24 mouse cellular contexts compared by ENCODE assay signal in the genomic region with DNA sequence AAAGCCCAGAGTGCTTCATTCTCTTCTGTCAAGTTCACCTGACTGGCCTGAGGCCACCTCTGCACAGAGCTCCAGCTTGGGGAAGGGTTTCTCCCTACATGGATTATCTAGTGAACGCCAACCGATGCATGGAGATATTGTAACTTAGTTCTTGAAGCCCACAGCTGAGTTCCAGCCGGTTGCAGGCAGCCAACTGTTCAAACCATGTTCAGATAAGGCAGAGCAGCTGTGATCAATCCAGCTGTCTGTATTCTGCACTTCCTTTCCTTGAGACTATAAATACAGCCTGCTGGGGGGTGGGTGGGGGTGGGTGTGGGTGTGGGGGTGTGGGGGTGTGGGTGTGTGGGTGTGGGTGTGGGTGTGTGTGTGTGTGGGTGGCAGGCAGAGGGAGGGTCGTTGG. TPM values are rescaled to one million over a fixed set of nuclear protein-coding genes. Genes with fewer than 3 reads are reported as not detected.
A peak's percentile ranks its signal among the peaks of the same experiment; 100 is the strongest.
DNase-seq lines count a peak whose midpoint lies in the region; ATAC-seq and TF ChIP-seq lines count a peak whose summit lies in the region.
"Had no signal": no experiment of that assay in that cellular context is flagged by ENCODE, and none has a peak within 500 bp of the region (broad histone marks: within the 10 kb centered on the region; RNA-seq: fewer than 3 reads in every experiment).

No protein-coding gene starts in this region.

- DNase-seq in heart, adult 18-20 months = peak; percentile 13 to 26
- peak; percentile 77 for DNase-seq in kidney, postnatal 10 days
- DNase-seq in kidney, postnatal 36 days = no peak
- peak; percentile 73 for DNase-seq in lung, postnatal 0 days (ENCODE audit: low spot score)
- DNase-seq in lung, adult 18-20 months = no peak
- DNase-seq in thymus, postnatal 14 days = peak; percentile 57
- no peak for DNase-seq in left cerebral cortex, adult 2 months (ENCODE audit: extremely low spot score in 1 of 2, low spot score in 2 of 2)
- DNase-seq: adrenal gland, postnatal 10 days; cerebellum, postnatal 10 days; gastrocnemius, adult 2 months; kidney, adult 8-10 months; layer of hippocampus, adult 9-11 months; lung, postnatal 10 days; right cerebral cortex, postnatal 14 days had no signal

- no peak overlapping the region for H3K27ac ChIP-seq in heart, embryonic 12.5 days (ENCODE audit: poor library complexity, severe bottlenecking)
- no peak overlapping the region for H3K27ac ChIP-seq in lung, postnatal 0 days (ENCODE audit: low read length)
- H3K27ac ChIP-seq in left cerebral cortex, adult 2 months = no peak overlapping the region
- H3K27ac ChIP-seq: embryonic facial prominence, embryonic 13.5 days; forebrain, embryonic 10.5 days; gastrocnemius, adult 2 months; hindbrain, embryonic 10.5 days; hindbrain, postnatal 0 days; liver, embryonic 12.5 days; midbrain, embryonic 15.5 days; stomach, embryonic 15.5 days had no signal

- WGBS in heart, embryonic 12.5 days = 21% methylated on average over 4 of the region's 4 CpGs
- WGBS in lung, postnatal 0 days = 17% methylated on average over 4 of the region's 4 CpGs

- H3K4me3 ChIP-seq in heart, embryonic 12.5 days = no peak overlapping the region
- no peak overlapping the region for H3K4me3 ChIP-seq in lung, postnatal 0 days (ENCODE audit: low read depth, low read length)
- no peak overlapping the region for H3K4me3 ChIP-seq in left cerebral cortex, adult 2 months
- H3K4me3 ChIP-seq: embryonic facial prominence, embryonic 13.5 days; forebrain, embryonic 10.5 days; gastrocnemius, adult 2 months; hindbrain, embryonic 10.5 days; liver, embryonic 12.5 days; midbrain, embryonic 15.5 days; stomach, embryonic 15.5 days had no signal

- no peak for TF ChIP-seq CTCF in lung, postnatal 0 days (IDR thresholded peaks at IDR 0.05)
- TF ChIP-seq CTCF in left cerebral cortex, adult 2 months (IDR thresholded peaks at IDR 0.05) = no peak

- H3K4me1 ChIP-seq in heart, embryonic 12.5 days (replicated peaks) = peaks cover 14% of the 10 kb centered on the region
- peaks cover 4% of the 10 kb centered on the region; the same call in 1 of the 2 replicates for H3K4me1 ChIP-seq in lung, postnatal 0 days (ENCODE audit: insufficient read depth, low read depth, low read length)
- H3K4me1 ChIP-seq: midbrain, embryonic 15.5 days had no signal

- 0 out of 2 replicates have a peak, but pooled peaks cover under 1% of the 10 kb centered on the region for H3K9me3 ChIP-seq in heart, embryonic 12.5 days (replicated peaks)
- no peaks in the 10 kb centered on the region for H3K9me3 ChIP-seq in lung, postnatal 0 days (ENCODE audit: low read length)
- H3K9me3 ChIP-seq: forebrain, embryonic 10.5 days; liver, embryonic 12.5 days; midbrain, embryonic 15.5 days; stomach, embryonic 15.5 days had no signal

- intact Hi-C loops in left cerebral cortex, adult 2 months (cut with DNase I) = loop anchor here (2.0 to 10.0 kb wide), 2 partner anchors 136 to 290 kb away; no protein-coding TSS in a partner anchor

- peaks cover 3% of the 10 kb centered on the region; the same call in 1 of the 2 replicates for H3K27me3 ChIP-seq in heart, embryonic 12.5 days (replicated peaks)
- no peaks in the 10 kb centered on the region for H3K27me3 ChIP-seq in lung, postnatal 0 days (replicated peaks; ENCODE audit: insufficient read depth, low read length)
- H3K27me3 ChIP-seq: embryonic facial prominence, embryonic 13.5 days; midbrain, embryonic 15.5 days; stomach, embryonic 15.5 days had no signal

- no peak overlapping the region for H3K4me2 ChIP-seq in heart, embryonic 12.5 days
- H3K4me2 ChIP-seq in lung, postnatal 0 days (replicated peaks; ENCODE audit: low read depth, low read length) = no peak overlapping the region
- H3K4me2 ChIP-seq: embryonic facial prominence, embryonic 13.5 days; liver, embryonic 12.5 days; midbrain, embryonic 15.5 days; stomach, embryonic 15.5 days had no signal

- no peaks in the 10 kb centered on the region for H3K36me3 ChIP-seq in heart, embryonic 12.5 days
- H3K36me3 ChIP-seq in lung, postnatal 0 days (ENCODE audit: insufficient read depth, low read length) = no peaks in the 10 kb centered on the region
- H3K36me3 ChIP-seq: embryonic facial prominence, embryonic 13.5 days; forebrain, embryonic 10.5 days; hindbrain, embryonic 10.5 days; liver, embryonic 12.5 days; midbrain, embryonic 15.5 days; stomach, embryonic 15.5 days had no signal

- no peak for ATAC-seq in heart, embryonic 12.5 days (ENCODE audit: insufficient number of reproducible peaks, low FRiP score)
- ATAC-seq in lung, postnatal 0 days = peak; percentile 37
- ATAC-seq: activated CD4-positive, CD25-positive, alpha-beta regulatory T cell, adult 4 months; CD4-positive, CD25-positive, alpha-beta regulatory T cell, adult 4 months; hindbrain, postnatal 0 days; liver, embryonic 12.5 days; midbrain, embryonic 15.5 days had no signal

- H3K9ac ChIP-seq in heart, embryonic 12.5 days = no peak overlapping the region
- H3K9ac ChIP-seq in lung, postnatal 0 days (replicated peaks; ENCODE audit: low read depth) = no peak overlapping the region
- H3K9ac ChIP-seq: embryonic facial prominence, embryonic 13.5 days; liver, embryonic 12.5 days; midbrain, embryonic 15.5 days; stomach, embryonic 15.5 days had no signal

- TF ChIP-seq EP300 in lung, postnatal 0 days (IDR thresholded peaks at IDR 0.05) = no peak

RNA-seq across cellular contexts. Expression of gene Dnah17, which starts 45.3 kb away (rescaled TPM):
- total RNA-seq in heart, adult 18-20 months (2021) = under 1 TPM; 0.02 to 0.05 TPM
- 0.10 and 0.26 TPM in 2 replicates for polyA plus RNA-seq in heart, embryonic 12.5 days (2016; fragmentation: Nextera tagmentation; extraction: Ambion mirVana)
- 0.08 and 0.10 TPM in 2 replicates for polyA plus RNA-seq in lung, postnatal 0 days (2015; fragmentation: Nextera tagmentation; extraction: Ambion mirVana)
- total RNA-seq in left cerebral cortex, adult 2 months (2021) = under 1 TPM; 0.05 to 0.16 TPM
- total RNA-seq: hindbrain, postnatal 0 days had no signal

Comparison
In these comparisons a context has a peak if more than half of its experiments do, and no peak if none do; other contexts are left out.
1. DNase-seq: peak in heart, adult 18-20 months (2 of 2), kidney, postnatal 10 days (single experiment), lung, postnatal 0 days (single experiment) and thymus, postnatal 14 days (single experiment); none in kidney, postnatal 36 days (0 of 2), lung, adult 18-20 months (0 of 2) and left cerebral cortex, adult 2 months (0 of 2).